Mouse (Mus musculus) intestine, embryonic 15.5 days (tissue): ENCODE results near the gene Mrgprh. TPM values are rescaled to one million over a fixed set of nuclear protein-coding genes. Genes with fewer than 3 reads are reported as not detected.

Source experiments
- ATAC-seq: fragments of 200-750 bp; cut with Nextera tagmentation; 2 replicates; pipeline ENCODE4 v1.8.0; 2017; ENCODE audit warnings: moderate TSS enrichment, moderate library complexity
- H3K27ac ChIP-seq: fragments of 300-500 bp; sonication (generic); 2 replicates; pipeline ENCODE4 v1.5.1; 2015; ENCODE audit warnings: mild to moderate bottlenecking, inconsistent platforms
- H3K27me3 ChIP-seq: fragments of 300-500 bp; sonication (generic); replicated peaks from 2 replicates; pipeline ENCODE4 v1.6.1; 2015; ENCODE audit warnings: inconsistent platforms
- H3K36me3 ChIP-seq: fragments of 300-500 bp; sonication (generic); 2 replicates; pipeline ENCODE4 v1.6.1; 2015; ENCODE audit warnings: inconsistent platforms
- H3K4me1 ChIP-seq: fragments of 300-500 bp; sonication (generic); replicated peaks from 2 replicates; pipeline ENCODE4 v1.6.1; 2015; ENCODE audit warnings: inconsistent platforms
- H3K4me2 ChIP-seq: fragments of 300-500 bp; sonication (generic); replicated peaks from 2 replicates; pipeline ENCODE4 v1.6.1; 2015; ENCODE audit warnings: mild to moderate bottlenecking, inconsistent platforms
- H3K4me3 ChIP-seq: fragments of 300-500 bp; sonication (generic); replicated peaks from 2 replicates; pipeline ENCODE4 v1.5.1; 2015; ENCODE audit warnings: inconsistent platforms
- H3K9ac ChIP-seq: fragments of 300-500 bp; sonication (generic); 2 replicates; pipeline ENCODE4 v1.6.1; 2015; ENCODE audit warnings: inconsistent platforms
- H3K9me3 ChIP-seq: fragments of 300-500 bp; sonication (generic); 2 replicates; pipeline ENCODE4 v1.6.1; 2016; ENCODE audit warnings: inconsistent platforms
- WGBS: fragments of 180-500 bp; shearing (Covaris S2); methylation state at CpG from one replicate; pipeline ENCODE4 v1.1.7; 2015; 5-methylcytosine and 5-hydroxymethylcytosine counted together
- polyA plus RNA-seq: library from polyadenylated mRNA; unstranded; fragments of >200 nt; fragmentation: Nextera tagmentation; extraction: Ambion mirVana; gene quantifications from 2 replicates; pipeline ENCODE4 v1.2.1, GENCODE M21; 2015

The Mrgprh gene
- polyA plus RNA-seq = not detected in 2 replicates

DNA sequence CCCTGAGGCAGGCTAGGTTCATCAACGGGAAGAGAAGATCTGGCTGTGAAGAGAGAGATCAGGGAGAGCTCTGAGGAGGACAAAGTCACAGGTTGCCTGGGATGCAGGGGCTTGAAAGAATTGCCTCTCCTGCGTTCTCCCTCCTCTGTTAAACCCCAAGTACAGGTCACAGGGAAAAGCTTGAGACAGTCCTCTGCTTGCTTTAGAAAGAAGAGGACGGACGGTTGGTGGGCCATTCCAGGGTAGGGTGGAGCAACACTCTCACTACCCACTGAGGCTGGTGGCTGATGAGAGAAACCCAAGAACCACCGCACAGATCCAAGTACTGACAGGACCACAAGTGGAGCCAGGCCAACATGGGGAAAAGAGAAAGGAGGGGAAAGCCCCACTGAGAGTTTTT is at the start of gene Mrgprh:
TSS of gene Mrgprh (plus strand) at position 301 of the 400 bp plus-strand sequence.
- Histone ChIP-seq H3K9ac (no peak within 1 kb of the TSS), H3K4me3 (no peak within 1 kb of the TSS), H3K36me3 (no peaks in the 10 kb centered on the region), H3K27ac (no peak within 1 kb of the TSS), H3K4me1 (no peaks in the 10 kb centered on the region), H3K9me3 (no peaks in the 10 kb centered on the region), H3K27me3 (no peaks in the 10 kb centered on the region), H3K4me2 (no peak within 1 kb of the TSS)
- no peak for ATAC-seq
- WGBS = 75% methylated on average over 5 of the region's 5 CpGs

- ATAC-seq = no peak
- H3K27ac ChIP-seq = no peak overlapping the region
- no peak overlapping the region for H3K4me3 ChIP-seq
These were observed 45.5 kb upstream of the Mrgprh start for GRCm38 (mm10) chr17:12830351-12830750.

GRCm38 (mm10) chr17:12832231-12832630 is 43.6 kb upstream of the Mrgprh start:
- no peaks in the 10 kb centered on the region for H3K27me3 ChIP-seq
- H3K4me3 ChIP-seq = no peak overlapping the region
- H3K9ac ChIP-seq = no peak overlapping the region
- no peak for ATAC-seq
- no peak overlapping the region for H3K4me2 ChIP-seq
- H3K9me3 ChIP-seq = no peaks in the 10 kb centered on the region
- whole genome bisulfite sequencing = 90% methylated on average over 3 of the region's 3 CpGs
- no peak overlapping the region for H3K27ac ChIP-seq
- H3K4me1 ChIP-seq = no peaks in the 10 kb centered on the region
- no peaks in the 10 kb centered on the region for H3K36me3 ChIP-seq

More at GRCm38 (mm10) chr17:12830351-12830750, 45.5 kb upstream of the Mrgprh start:
- no peak overlapping the region for H3K9ac ChIP-seq
- no peaks in the 10 kb centered on the region for H3K27me3 ChIP-seq
- no peak overlapping the region for H3K4me2 ChIP-seq
- WGBS = 67% methylated on average over 5 of the region's 5 CpGs
- no peaks in the 10 kb centered on the region for H3K4me1 ChIP-seq
- no peaks in the 10 kb centered on the region for H3K36me3 ChIP-seq
- no peaks in the 10 kb centered on the region for H3K9me3 ChIP-seq

- no peaks in the 10 kb centered on the region for H3K9me3 ChIP-seq
- H3K4me3 ChIP-seq = no peak overlapping the region
- no peak overlapping the region for H3K9ac ChIP-seq
- 91% methylated on average over 4 of the region's 4 CpGs for WGBS
- H3K27me3 ChIP-seq = no peaks in the 10 kb centered on the region
- no peaks in the 10 kb centered on the region for H3K36me3 ChIP-seq
- 0 out of 2 replicates have a peak, but pooled peaks have one; percentile 49 for ATAC-seq
- no peak overlapping the region for H3K4me2 ChIP-seq
- no peak overlapping the region for H3K27ac ChIP-seq
- H3K4me1 ChIP-seq = no peaks in the 10 kb centered on the region
These were observed 43.2 kb upstream of the Mrgprh start for GRCm38 (mm10) chr17:12832657-12833056.

DNA sequence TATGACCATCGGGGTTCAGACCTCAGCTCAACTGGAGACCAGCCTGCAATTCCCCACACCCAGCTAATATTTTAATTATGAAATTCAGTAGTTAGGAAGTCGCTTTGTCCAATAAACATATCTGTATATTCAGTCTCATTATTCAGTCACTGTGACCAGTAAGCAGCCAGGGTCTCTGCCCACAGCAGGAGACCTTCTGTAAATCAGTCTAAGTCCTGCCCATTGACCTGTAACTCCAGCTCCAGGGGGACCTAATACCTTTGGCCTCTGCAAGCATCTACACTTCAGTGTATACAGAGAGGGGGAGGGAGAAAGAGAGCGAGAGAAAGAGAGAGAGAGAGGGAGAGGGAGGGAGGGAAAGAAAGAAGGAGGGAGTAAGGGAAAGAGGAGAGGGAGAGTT is 41.5 kb upstream of the Mrgprh start:
- H3K4me1 ChIP-seq = no peaks in the 10 kb centered on the region
- H3K27me3 ChIP-seq = no peaks in the 10 kb centered on the region
- WGBS = 71% methylated on average over 3 of the region's 3 CpGs
- no peak for ATAC-seq
- no peaks in the 10 kb centered on the region for H3K9me3 ChIP-seq
- no peak overlapping the region for H3K4me2 ChIP-seq
- H3K36me3 ChIP-seq = no peaks in the 10 kb centered on the region
- H3K4me3 ChIP-seq = no peak overlapping the region
- no peak overlapping the region for H3K27ac ChIP-seq
- no peak overlapping the region for H3K9ac ChIP-seq

- no peak for ATAC-seq
- Histone ChIP-seq H3K9me3 (no peaks in the 10 kb centered on the region), H3K4me1 (no peaks in the 10 kb centered on the region), H3K4me2 (no peak overlapping the region), H3K36me3 (no peaks in the 10 kb centered on the region), H3K4me3 (no peak overlapping the region), H3K9ac (no peak overlapping the region), H3K27ac (no peak overlapping the region), H3K27me3 (no peaks in the 10 kb centered on the region)
- WGBS = 74% methylated on average over 3 of the region's 3 CpGs
These were observed 41.0 kb upstream of the Mrgprh start for GRCm38 (mm10) chr17:12834826-12835225.

GRCm38 (mm10) chr17:12835738-12836137 is 40.1 kb upstream of the Mrgprh start:
- WGBS = 88% methylated on average over 5 of the region's 5 CpGs
- H3K4me3 ChIP-seq = no peak overlapping the region
- no peaks in the 10 kb centered on the region for H3K9me3 ChIP-seq
- ATAC-seq = no peak
- no peaks in the 10 kb centered on the region for H3K4me1 ChIP-seq
- no peaks in the 10 kb centered on the region for H3K27me3 ChIP-seq
- no peak overlapping the region for H3K9ac ChIP-seq
- no peaks in the 10 kb centered on the region for H3K36me3 ChIP-seq
- no peak overlapping the region for H3K27ac ChIP-seq
- H3K4me2 ChIP-seq = no peak overlapping the region

DNA sequence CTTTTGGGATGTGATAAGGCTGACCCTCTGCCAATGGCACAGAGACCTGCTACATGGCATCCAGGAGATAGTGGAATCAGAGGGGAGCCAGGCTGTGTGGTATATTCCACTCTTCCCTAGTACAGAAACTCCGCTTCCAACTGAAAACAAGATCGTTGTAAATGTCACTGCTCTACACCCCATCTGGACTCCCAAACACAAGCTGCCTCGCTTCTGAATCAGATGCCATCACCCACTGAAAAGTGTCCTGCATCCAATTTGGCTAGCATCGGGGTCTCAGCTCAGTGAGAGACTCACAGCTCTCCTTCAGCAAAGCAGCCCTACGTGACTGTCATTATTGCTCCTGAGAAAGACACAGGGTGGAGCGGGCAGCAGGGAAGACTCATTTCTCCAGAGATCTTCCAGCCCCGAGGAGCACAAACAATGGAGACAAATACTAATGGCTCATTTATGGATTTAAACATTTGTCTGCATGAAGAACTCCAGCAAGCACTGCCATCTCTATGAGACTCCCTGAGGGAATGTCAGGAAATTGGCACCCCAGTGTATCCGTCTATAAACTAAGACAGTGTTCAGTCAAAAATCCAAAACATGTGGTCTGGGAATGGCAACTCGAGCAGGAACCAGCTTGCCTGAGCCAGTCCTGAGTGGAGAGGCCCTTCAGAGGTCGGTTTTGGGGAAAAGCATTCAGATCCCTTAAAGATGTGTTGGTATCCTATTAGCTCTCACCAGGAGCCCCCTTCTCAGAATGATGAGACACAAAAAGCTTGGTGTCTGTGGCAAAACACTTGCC is 36.2 kb upstream of the Mrgprh start:
- no peaks in the 10 kb centered on the region for H3K36me3 ChIP-seq
- WGBS = 69% methylated on average over 10 of the region's 10 CpGs
- no peaks in the 10 kb centered on the region for H3K9me3 ChIP-seq
- H3K27me3 ChIP-seq = no peaks in the 10 kb centered on the region
- no peak for ATAC-seq
- H3K4me2 ChIP-seq = no peak overlapping the region
- H3K27ac ChIP-seq = no peak overlapping the region
- H3K4me1 ChIP-seq = no peaks in the 10 kb centered on the region
- H3K9ac ChIP-seq = no peak overlapping the region
- H3K4me3 ChIP-seq = no peak overlapping the region

- no peak for ATAC-seq
- Histone ChIP-seq H3K4me2 (no peak overlapping the region), H3K9me3 (no peaks in the 10 kb centered on the region), H3K27me3 (no peaks in the 10 kb centered on the region), H3K4me3 (no peak overlapping the region), H3K36me3 (no peaks in the 10 kb centered on the region), H3K9ac (no peak overlapping the region), H3K4me1 (peaks cover 7% of the 10 kb centered on the region; the same call in 1 of the 2 replicates), H3K27ac (no peak overlapping the region)
- 75% methylated on average over 6 of the region's 6 CpGs for WGBS
These were observed 32.0 kb upstream of the Mrgprh start for GRCm38 (mm10) chr17:12843826-12844225.

DNA sequence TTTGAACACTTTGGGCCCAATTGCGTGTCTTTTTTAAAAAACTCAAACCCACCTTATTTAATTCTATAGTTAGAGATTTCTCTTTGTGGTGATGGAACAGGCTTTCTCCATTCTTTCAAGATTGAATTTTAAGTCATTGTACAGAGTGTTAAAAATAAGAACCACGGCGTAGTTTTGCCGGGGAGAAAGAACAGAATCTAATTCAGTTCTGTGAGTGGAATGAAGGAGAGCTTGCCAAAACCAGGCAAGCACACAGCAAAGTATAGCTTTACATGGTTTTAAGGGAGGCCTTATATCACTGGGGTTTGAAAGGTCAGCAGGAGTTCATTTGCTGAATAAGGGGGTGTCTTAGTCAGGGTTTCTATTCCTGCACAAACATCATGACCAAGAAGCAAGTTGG is 31.3 kb upstream of the Mrgprh start:
- Histone ChIP-seq H3K4me2 (no peak overlapping the region), H3K27me3 (no peaks in the 10 kb centered on the region), H3K36me3 (no peaks in the 10 kb centered on the region), H3K4me3 (no peak overlapping the region), H3K9me3 (no peaks in the 10 kb centered on the region), H3K4me1 (peaks cover 7% of the 10 kb centered on the region; the same call in 1 of the 2 replicates), H3K27ac (no peak overlapping the region), H3K9ac (no peak overlapping the region)
- 75% methylated on average over 4 of the region's 4 CpGs for WGBS
- ATAC-seq = no peak

GRCm38 (mm10) chr17:12845862-12846261 is 30.0 kb upstream of the Mrgprh start:
- no peaks in the 10 kb centered on the region for H3K9me3 ChIP-seq
- H3K27ac ChIP-seq = no peak overlapping the region
- no peak overlapping the region for H3K9ac ChIP-seq
- H3K4me3 ChIP-seq = no peak overlapping the region
- no peaks in the 10 kb centered on the region for H3K27me3 ChIP-seq
- 24% methylated on average over 5 of the region's 5 CpGs for WGBS
- no peaks in the 10 kb centered on the region for H3K36me3 ChIP-seq
- H3K4me1 ChIP-seq = peaks cover 7% of the 10 kb centered on the region; the same call in 1 of the 2 replicates
- ATAC-seq = peak; percentile 45; the same call in 1 of the 2 replicates
- no peak overlapping the region for H3K4me2 ChIP-seq

GRCm38 (mm10) chr17:12846474-12846873 is 29.4 kb upstream of the Mrgprh start:
- H3K9me3 ChIP-seq = no peaks in the 10 kb centered on the region
- H3K4me2 ChIP-seq = no peak overlapping the region
- H3K9ac ChIP-seq = no peak overlapping the region
- H3K4me1 ChIP-seq = peaks cover 7% of the 10 kb centered on the region; the same call in 1 of the 2 replicates
- H3K4me3 ChIP-seq = no peak overlapping the region
- no peaks in the 10 kb centered on the region for H3K27me3 ChIP-seq
- WGBS = 72% methylated on average over 5 of the region's 5 CpGs
- H3K36me3 ChIP-seq = no peaks in the 10 kb centered on the region
- 0 out of 2 replicates have a peak, but pooled peaks have one; percentile 4 for ATAC-seq
- no peak overlapping the region for H3K27ac ChIP-seq

DNA sequence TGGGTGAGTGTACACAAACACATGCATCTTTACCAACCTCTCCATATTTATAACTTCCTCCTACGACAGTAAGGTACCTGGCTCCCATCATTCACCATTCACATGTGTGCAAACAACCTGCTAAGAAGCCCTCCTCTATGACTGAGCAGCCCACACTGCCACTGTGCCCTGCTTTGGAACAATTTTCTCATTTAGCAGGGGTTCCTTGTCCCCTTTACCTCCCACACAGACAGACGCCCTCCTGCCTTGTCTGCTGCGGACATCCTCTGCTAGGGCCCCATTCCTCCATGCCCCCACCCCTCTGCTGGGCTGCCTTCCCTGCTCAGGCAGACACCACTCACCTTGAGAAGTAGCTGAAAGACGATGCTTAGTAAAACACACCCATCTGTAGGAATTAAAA is 28.1 kb upstream of the Mrgprh start:
- Histone ChIP-seq H3K9me3 (no peaks in the 10 kb centered on the region), H3K4me1 (peaks cover 7% of the 10 kb centered on the region; the same call in 1 of the 2 replicates), H3K4me2 (no peak overlapping the region), H3K36me3 (no peaks in the 10 kb centered on the region), H3K4me3 (no peak overlapping the region), H3K27me3 (no peaks in the 10 kb centered on the region; the same call in 1 of the 2 replicates), H3K27ac (no peak overlapping the region), H3K9ac (no peak overlapping the region)
- no peak for ATAC-seq
- 47% methylated on average over 4 of the region's 4 CpGs for WGBS
